Mouse (Mus musculus) heart, embryonic 11.5 days (tissue): Measurements from ENCODE around the gene Sync. TPM values are rescaled to one million over a fixed set of nuclear protein-coding genes. Genes with fewer than 3 reads are reported as not detected.

Source experiments
- ATAC-seq: fragments of 200-750 bp; cut with Nextera tagmentation; replicated peaks from 2 replicates; pipeline ENCODE4 v1.8.0; 2017; ENCODE audit warnings: moderate library complexity; ENCODE audit not compliant: insufficient number of reproducible peaks, low FRiP score, low TSS enrichment
- H3K27ac ChIP-seq: fragments of 300-500 bp; sonication (generic); 2 replicates; pipeline ENCODE4 v1.5.1; 2014; ENCODE audit warnings: mild to moderate bottlenecking, low read depth, low read length
- H3K27me3 ChIP-seq: fragments of 300-500 bp; sonication (generic); 2 replicates; pipeline ENCODE4 v1.6.1; 2014; ENCODE audit warnings: mild to moderate bottlenecking, low read length, mixed read lengths; ENCODE audit not compliant: control insufficient read depth, insufficient read depth
- H3K36me3 ChIP-seq: fragments of 300-500 bp; sonication (generic); 2 replicates; pipeline ENCODE4 v1.6.1; 2014; ENCODE audit warnings: mild to moderate bottlenecking, low read length, moderate library complexity, mixed read lengths; ENCODE audit not compliant: control insufficient read depth, insufficient read depth
- H3K4me1 ChIP-seq: fragments of 300-500 bp; sonication (generic); 2 replicates; pipeline ENCODE4 v1.6.1; 2014; ENCODE audit warnings: low read length; ENCODE audit not compliant: control insufficient read depth, insufficient read depth
- H3K4me2 ChIP-seq: fragments of 300-500 bp; sonication (generic); 2 replicates; pipeline ENCODE4 v1.6.1; 2014; ENCODE audit warnings: mild to moderate bottlenecking, moderate library complexity
- H3K4me3 ChIP-seq: fragments of 300-500 bp; sonication (generic); 2 replicates; pipeline ENCODE4 v1.5.1; 2014; ENCODE audit warnings: low read depth, low read length
- H3K9ac ChIP-seq: fragments of 300-500 bp; sonication (generic); 2 replicates; pipeline ENCODE4 v1.6.1; 2014; ENCODE audit warnings: mild to moderate bottlenecking, low read depth, low read length, moderate library complexity
- H3K9me3 ChIP-seq: fragments of 300-500 bp; sonication (generic); replicated peaks from 2 replicates; pipeline ENCODE4 v1.6.1; 2016; ENCODE audit warnings: low read length; ENCODE audit not compliant: control insufficient read depth
- WGBS: fragments of 180-500 bp; shearing (Covaris S2); extraction: QIAGEN DNeasy Blood & Tissue Kit; methylation state at CpG from one replicate; pipeline ENCODE4 v1.1.7; 2014; ENCODE audit not compliant: insufficient replicate concordance; 5-methylcytosine and 5-hydroxymethylcytosine counted together
- polyA plus RNA-seq: library from polyadenylated mRNA; unstranded; fragments of >200 nt; fragmentation: Nextera tagmentation; extraction: Ambion mirVana; gene quantifications from 2 replicates; pipeline ENCODE4 v1.2.1, GENCODE M21; 2014

The Sync gene
- polyA plus RNA-seq, 1 experiment from 2014 or later = 1.2 TPM

DNA sequence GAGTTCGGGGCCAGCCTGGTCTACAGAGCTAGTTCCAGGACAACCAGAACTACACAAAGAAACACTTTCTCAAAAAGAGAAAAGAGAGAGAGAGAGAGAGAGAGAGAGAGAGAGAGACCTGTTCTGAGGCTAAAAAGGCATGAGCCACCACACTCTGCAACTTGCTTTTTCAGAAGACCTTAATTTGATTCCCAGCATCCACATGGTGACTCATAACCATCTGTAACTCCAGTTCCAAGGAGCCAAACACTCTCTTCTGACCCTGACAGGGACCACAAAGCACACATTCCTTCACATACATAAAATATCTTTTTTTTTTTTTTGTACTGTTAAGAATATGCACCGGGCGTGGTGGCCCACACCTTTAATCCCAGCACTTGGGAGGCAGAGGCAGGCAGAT, 32.8 kb upstream of the Sync start:
- Histone ChIP-seq H3K27me3 (peaks cover 41% of the 10 kb centered on the region), H3K27ac (no peak overlapping the region), H3K36me3 (no peaks in the 10 kb centered on the region), H3K4me2 (no peak overlapping the region), H3K4me1 (peaks cover 16% of the 10 kb centered on the region), H3K4me3 (no peak overlapping the region), H3K9ac (no peak overlapping the region), H3K9me3 (no peaks in the 10 kb centered on the region)
- ATAC-seq = no peak
- WGBS = 80% methylated on average over 3 of the region's 3 CpGs

DNA sequence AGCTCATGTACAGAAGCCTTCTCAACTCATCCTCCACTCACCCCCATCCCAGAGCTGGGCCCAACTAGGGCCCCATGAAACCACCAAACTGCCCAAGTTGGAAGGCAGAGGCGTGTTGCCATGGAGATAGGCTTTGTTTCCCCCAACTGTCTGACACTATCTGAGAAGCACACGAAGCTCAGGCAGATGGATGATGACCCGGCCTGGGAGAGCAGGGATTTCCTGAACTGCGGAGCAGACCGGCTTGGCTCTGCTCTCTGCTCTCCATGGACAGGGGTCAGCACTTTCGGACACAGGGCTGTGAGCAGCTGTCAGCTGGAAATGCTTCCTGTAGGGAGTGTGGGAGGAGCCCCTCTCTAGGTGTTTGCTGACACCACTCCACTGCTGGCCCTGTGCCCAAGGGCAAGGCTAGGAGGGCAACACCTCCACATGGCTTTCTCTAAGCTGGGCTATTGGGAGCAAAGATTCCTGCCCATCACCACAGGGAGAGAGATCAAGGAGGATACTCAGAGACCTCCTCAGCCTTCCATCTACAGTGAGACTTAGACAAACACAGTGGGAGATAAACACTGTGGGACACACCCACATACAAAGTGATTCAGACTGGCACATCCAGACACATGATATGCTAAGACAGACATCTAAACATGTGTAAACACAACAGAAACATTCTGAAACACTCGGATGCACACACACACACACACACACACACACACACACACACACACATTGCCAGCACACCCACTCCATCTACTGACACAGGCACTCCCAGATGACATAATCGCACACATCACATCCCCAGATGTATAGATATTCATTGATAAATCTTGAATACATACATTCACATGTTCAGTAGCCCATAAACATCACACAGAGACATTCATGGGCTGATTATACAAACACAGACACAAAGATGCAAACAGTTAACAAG, 30.7 kb upstream of the Sync start:
- Histone ChIP-seq H3K4me3 (no peak overlapping the region), H3K27me3 (peaks cover 30% of the 10 kb centered on the region), H3K4me1 (peaks cover 9% of the 10 kb centered on the region), H3K27ac (no peak overlapping the region), H3K4me2 (peak overlapping the region; percentile 20), H3K9ac (no peak overlapping the region), H3K36me3 (no peaks in the 10 kb centered on the region), H3K9me3 (no peaks in the 10 kb centered on the region)
- WGBS = 19% methylated on average over 8 of the region's 8 CpGs
- peak; percentile 66 for ATAC-seq

DNA sequence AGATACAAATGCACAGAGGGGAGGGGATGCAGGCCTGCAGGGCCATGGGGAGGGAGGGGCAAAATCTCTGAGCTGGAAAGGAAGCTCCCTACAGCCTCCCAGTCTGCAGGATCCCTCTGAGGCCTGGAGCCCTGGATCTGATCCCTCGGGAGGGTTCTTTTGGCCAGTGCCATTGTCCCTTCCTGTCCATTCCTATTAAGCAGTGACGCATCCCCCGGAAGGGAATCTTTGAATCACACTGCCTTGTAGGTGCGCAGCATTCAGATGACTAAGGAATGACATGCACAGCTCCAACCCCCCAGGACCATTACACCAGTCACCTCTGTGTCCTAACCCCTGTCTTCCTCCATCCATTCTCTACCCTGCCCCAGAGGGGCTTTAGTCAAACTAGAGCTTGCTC, 28.3 kb upstream of the Sync start:
- H3K4me1 ChIP-seq = peaks cover 12% of the 10 kb centered on the region
- peaks cover 31% of the 10 kb centered on the region for H3K27me3 ChIP-seq
- no peak overlapping the region for H3K9ac ChIP-seq
- ATAC-seq = no peak
- H3K27ac ChIP-seq = no peak overlapping the region
- 74% methylated on average over 4 of the region's 4 CpGs for WGBS
- H3K4me3 ChIP-seq = no peak overlapping the region
- H3K4me2 ChIP-seq = no peak overlapping the region
- H3K9me3 ChIP-seq = no peaks in the 10 kb centered on the region
- no peaks in the 10 kb centered on the region for H3K36me3 ChIP-seq

DNA sequence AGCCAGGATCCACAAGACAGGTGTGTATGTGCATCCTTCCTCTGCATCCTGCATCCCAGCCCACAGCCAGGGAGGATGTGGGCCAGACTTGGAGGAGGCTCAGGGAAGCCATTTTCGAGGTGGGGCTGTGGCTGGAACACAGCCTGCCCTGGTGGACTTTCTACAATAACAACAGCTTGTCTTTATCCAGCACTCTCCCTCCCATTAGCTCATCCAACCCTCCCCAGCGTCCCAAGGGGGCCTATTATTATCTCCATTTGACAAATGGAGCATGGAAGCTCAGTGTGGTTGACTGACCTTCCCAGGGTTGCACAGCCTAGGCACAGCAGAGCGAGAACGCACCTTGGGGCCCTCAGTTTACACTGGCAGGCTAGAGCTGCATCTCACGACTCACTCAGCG, 26.7 kb upstream of the Sync start:
- ATAC-seq = no peak
- Histone ChIP-seq H3K27ac (no peak overlapping the region), H3K36me3 (no peaks in the 10 kb centered on the region), H3K4me1 (peaks cover 12% of the 10 kb centered on the region), H3K4me2 (no peak overlapping the region), H3K9ac (no peak overlapping the region), H3K9me3 (no peaks in the 10 kb centered on the region), H3K27me3 (peaks cover 33% of the 10 kb centered on the region), H3K4me3 (no peak overlapping the region)
- 15% methylated on average over 6 of the region's 6 CpGs for WGBS

DNA sequence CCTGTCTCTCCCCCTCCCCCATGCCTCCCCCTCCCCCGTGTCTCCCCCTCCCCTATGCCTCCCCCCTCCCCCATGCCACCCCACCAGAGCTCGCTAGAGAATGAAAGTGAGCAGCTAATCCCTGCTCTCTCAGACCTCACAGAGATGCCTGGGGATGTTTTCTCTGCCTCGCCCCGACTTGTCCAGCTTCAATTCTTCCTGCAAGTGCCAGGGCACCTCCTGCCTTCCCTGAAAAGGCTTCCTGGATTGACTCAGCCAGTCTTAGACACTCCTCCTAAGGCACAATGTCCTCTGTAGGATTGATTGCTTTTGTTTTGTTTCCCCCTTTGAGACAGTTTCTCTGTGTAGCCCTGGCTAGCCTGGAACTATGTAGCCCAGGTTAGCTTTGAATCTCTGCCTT, 26.2 kb upstream of the Sync start, which contains the start of gene C77080:
TSS of gene C77080 (minus strand) at position 209 of the 400 bp plus-strand sequence.
- Histone ChIP-seq H3K9ac (no peak within 1 kb of the TSS), H3K36me3 (no peaks in the 10 kb centered on the region), H3K4me1 (peaks cover 12% of the 10 kb centered on the region), H3K4me2 (no peak within 1 kb of the TSS), H3K4me3 (no peak within 1 kb of the TSS), H3K27ac (no peak within 1 kb of the TSS), H3K9me3 (no peaks in the 10 kb centered on the region), H3K27me3 (peaks cover 37% of the 10 kb centered on the region)
- no peak for ATAC-seq
- 19% methylated on average over 2 of the region's 4 CpGs for WGBS

DNA sequence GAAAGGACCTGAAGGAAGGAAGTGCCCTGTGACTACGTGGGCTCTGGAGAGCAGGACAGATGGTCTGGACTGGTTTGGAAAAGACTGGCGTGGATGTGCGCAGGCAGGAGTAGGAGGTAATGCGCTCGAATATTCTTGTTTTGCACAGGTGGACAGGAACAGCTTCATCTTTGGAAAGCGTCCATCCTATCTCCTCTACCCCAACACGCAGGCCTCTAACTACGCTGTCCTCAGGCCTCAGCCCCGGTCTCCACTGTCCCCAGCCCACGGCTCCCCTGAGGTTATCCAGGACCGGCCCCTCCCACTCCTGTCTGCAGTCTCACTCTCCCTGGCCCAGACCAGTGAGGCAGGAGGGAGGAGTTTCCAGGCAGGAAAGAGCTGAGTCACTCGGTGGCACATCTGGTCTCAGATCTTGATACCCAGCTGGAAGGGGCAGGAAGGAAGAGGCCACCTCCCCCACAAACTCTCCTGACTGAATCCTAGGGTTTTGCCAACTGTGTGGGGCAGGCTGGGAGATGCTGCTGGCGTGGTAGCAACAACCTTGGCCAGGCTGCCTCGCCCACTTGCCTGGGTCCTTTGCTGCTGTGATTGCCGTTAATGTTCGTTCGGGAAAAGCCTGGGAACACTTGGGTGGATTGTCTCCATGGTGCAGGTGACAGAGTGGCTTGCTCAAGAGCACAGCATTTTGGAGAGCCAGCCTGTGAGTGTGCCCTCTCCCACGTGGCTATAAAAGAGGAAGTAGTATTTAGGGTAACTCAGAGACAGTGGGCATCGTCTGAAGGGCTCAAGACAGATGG, 24.0 kb upstream of the Sync start:
- H3K9ac ChIP-seq = no peak overlapping the region
- H3K9me3 ChIP-seq = no peaks in the 10 kb centered on the region
- no peaks in the 10 kb centered on the region for H3K36me3 ChIP-seq
- peak; percentile 72 for ATAC-seq
- H3K4me3 ChIP-seq = no peak overlapping the region
- H3K4me2 ChIP-seq = peak overlapping the region; percentile 40
- peak overlapping the region; percentile 41 for H3K27ac ChIP-seq
- peaks cover 3% of the 10 kb centered on the region; the same call in 1 of the 2 replicates for H3K4me1 ChIP-seq
- peaks cover 45% of the 10 kb centered on the region for H3K27me3 ChIP-seq
- 20% methylated on average over 19 of the region's 19 CpGs for WGBS

DNA sequence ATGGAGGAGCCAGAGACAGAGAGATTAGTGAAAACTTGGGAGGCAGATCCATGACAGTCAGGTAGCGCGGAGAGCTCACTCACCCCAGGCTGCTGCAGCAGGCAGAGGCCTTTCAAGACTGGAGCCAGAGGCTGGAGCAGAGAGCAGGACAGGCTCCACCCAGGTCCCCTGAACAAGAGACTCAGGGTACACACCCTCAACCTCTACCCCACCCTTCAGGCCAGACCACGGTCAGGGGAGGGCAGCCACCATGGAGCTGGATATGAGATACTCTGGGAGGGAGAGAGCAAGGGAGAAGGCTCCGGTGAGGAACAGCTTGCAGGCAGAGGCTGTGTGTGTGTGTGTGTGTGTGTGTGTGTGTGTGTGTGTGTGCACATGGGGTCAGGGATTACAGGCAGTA, 21.2 kb upstream of the Sync start:
- peaks cover 34% of the 10 kb centered on the region for H3K27me3 ChIP-seq
- peaks cover 3% of the 10 kb centered on the region; the same call in 1 of the 2 replicates for H3K4me1 ChIP-seq
- H3K36me3 ChIP-seq = no peaks in the 10 kb centered on the region
- no peak for ATAC-seq
- no peak overlapping the region for H3K4me2 ChIP-seq
- H3K27ac ChIP-seq = no peak overlapping the region
- H3K9me3 ChIP-seq = no peaks in the 10 kb centered on the region
- H3K9ac ChIP-seq = no peak overlapping the region
- no peak overlapping the region for H3K4me3 ChIP-seq
- WGBS = 75% methylated on average over 4 of the region's 4 CpGs

DNA sequence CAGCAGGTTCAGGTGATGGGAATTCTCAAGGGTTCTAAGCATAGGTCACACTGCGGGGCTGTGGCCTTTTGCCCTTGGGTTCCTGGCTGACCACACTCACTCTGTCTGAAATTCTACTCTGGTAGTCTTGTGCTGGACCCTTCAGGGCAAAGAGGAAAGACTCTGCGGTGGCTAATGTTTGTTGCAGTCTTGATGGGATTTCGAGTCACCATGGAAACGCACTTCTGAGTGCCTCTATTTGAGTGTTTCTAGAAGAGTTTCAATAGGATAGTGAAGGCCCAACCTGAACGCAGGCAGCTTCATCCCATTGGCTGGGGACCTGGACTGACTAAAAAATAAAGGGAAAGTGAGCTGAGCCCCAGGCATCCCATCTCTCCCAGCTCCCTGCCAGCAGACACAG, 20.6 kb upstream of the Sync start:
- Histone ChIP-seq H3K27me3 (peaks cover 29% of the 10 kb centered on the region), H3K4me3 (no peak overlapping the region), H3K4me2 (no peak overlapping the region), H3K9me3 (no peaks in the 10 kb centered on the region), H3K36me3 (no peaks in the 10 kb centered on the region), H3K9ac (no peak overlapping the region), H3K4me1 (peaks cover 3% of the 10 kb centered on the region; the same call in 1 of the 2 replicates), H3K27ac (no peak overlapping the region)
- no peak for ATAC-seq
- 85% methylated on average over 5 of the region's 5 CpGs for WGBS
